Mouse (Mus musculus) brain, embryonic 14.5 days (tissue): ENCODE measurements around the gene Cfap61.

ENCODE experiments used
- CTCF ChIP-seq: fragments of 200-500 bp; IDR thresholded peaks from 2 replicates; pipeline ENCODE4 v1.5.1; 2012; ENCODE audit warnings: inconsistent platforms, mild to moderate bottlenecking, moderate library complexity, borderline replicate concordance; ENCODE audit not compliant: insufficient read depth, insufficient read length; ENCODE audit errors: extremely low read depth
- POLR2A ChIP-seq: fragments of 200-500 bp; IDR thresholded peaks from 2 replicates; pipeline ENCODE4 v1.6.1; 2012; ENCODE audit warnings: mild to moderate bottlenecking, inconsistent platforms, borderline replicate concordance; ENCODE audit not compliant: poor library complexity, insufficient read depth, insufficient read length, severe bottlenecking; ENCODE audit errors: extremely low read depth

- no peak for TF ChIP-seq CTCF
- no peak for TF ChIP-seq POLR2A
These were observed 214.8 kb downstream of the Cfap61 start for GRCm38 (mm10) chr2:146149206-146149974.
